Mouse (Mus musculus) layer of hippocampus, adult 9-11 months (tissue): ENCODE results near the gene Gm19402.
A peak's percentile ranks its signal among the peaks of the same experiment; 100 is the strongest.

Experiments used
- DNase-seq: peaks from one replicate; pipeline ENCODE4 v3.0.0; 2022

Gm19402 gene

DNA sequence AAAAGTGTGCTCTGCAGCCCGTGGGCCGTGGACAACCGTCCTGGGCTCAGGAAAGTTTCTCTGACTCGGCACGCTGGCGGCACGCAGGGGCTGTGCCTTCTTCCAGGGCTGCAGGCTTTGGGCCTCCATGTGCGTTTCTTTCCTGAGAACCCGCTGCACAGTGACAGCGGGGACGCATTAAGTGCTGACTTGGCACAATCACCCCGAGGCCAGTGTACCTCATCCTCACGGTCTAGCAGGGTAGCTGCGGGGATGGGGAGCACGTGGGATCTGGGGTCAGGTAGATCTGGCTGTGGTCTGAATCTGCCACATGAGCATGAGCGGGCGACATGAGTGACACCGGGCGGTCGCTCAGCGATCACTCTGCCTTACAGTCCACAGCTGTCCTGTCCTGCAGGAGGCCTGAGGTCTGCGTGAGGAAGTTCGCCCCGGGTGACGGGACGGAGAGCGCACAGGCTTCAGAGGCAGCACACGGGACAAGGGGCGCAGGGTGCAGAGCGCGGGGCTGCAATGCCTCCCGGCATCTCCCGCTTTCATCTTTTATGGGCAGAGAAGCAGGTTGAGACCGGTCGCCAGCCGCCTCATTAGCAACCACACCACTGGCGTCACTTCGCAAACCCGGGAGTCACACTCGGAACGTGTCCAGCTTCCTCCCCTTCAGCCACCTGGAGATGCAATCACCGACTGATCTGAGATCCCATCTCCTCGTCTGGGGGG, 26.4 kb downstream of the Gm19402 start:
- DNase-seq = no peak

- no peak for DNase-seq
Measured at GRCm38 (mm10) chr10:77658286-77658994, 32.1 kb downstream of the Gm19402 start.

DNA sequence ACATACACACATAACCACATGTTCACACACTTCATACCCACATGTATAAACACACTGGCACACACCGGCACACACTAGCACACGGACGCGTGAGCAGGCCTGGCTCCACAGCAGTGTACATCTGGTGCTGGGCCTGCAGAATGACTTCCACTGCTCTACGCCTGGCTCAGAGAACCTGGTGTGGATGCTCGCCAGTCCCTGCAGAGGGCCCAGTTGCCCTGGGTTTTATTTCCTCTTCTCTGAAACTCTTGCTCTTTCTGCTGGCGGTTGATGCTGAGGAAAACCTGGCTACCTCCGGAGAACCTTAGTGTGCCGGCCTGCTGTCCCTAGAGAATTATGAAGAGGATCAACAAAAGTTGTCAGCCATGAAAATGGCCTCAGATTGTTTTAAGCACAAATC, 38.5 kb downstream of the Gm19402 start:
- DNase-seq = no peak

DNA sequence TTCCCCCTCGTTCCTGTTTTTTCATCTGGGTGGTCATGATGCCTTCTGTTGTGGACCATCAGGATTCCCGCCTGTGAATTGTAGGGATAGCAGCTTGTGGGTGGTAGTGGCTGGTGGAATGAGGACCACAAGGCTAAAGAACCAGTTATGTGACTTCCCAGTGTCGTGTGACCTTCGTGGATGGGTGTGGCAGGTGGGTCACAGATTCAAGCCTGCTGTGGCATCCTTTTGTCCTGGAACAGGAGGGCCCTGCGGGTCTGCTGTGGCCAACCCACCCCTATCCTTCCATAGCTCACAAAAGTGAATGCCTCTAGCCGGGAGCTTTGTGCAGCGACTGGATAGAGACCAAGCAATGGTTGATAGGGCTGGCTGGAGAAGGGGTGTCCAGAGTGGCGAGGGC, 42.7 kb downstream of the Gm19402 start:
- no peak for DNase-seq

- no peak for DNase-seq
Measured at GRCm38 (mm10) chr10:77647461-77647860, 43.1 kb downstream of the Gm19402 start.

DNA sequence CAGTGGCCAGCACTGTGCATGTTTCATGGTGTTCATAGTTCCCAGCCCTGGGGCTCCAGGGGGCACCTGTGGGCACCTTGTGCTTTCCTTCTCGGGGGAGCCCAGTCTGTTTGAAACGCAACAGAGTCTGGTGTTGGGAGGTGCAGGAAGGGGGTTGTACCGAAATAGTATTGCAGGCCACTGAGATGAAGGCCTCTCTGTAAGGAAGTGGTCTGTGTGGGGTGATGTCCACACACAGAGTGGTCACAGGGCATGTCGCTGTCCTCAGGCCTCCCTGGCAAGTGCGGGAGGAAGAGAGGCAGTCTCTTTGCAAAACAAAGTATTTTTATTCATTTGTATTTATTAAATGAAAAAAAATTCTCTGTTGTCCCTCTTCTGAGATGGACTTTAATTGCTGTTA, 45.0 kb downstream of the Gm19402 start:
- peak; percentile 37 for DNase-seq

GRCm38 (mm10) chr10:77643160-77643559, 47.4 kb downstream of the Gm19402 start:
- DNase-seq = peak; percentile 41
